Mouse (Mus musculus): Measurements from ENCODE around the gene H2al1n.
"Not testable (repeated sequence)": the region's sequence is repeated elsewhere in the genome, so short reads cannot be mapped to it uniquely, and the experiment has no call there.

H2al1n gene

DNA sequence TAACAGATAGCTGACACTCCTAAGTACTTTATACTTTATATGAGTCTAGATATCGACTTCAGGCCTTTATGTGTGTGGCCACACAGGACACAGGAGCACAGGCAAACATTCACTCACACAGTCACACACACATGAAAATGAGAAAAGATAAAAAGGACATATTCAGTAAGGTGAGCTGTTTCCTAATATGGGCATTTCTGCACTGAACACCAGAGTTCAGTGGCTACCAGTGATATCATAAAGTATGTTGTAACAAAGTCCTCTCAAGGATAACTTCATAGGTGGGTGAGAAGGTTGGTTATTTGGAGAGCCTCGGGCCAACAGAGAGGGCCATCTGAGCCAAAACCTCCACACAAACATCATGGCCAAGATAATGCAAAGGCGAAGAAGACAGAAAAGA lies at the start of gene H2al1n:
Gene H2al1n (plus strand): TSS at position 301 of the 400 bp plus-strand sequence.
- not testable (repeated sequence) for DNase-seq

GRCm38 (mm10) chrX:14199284-14199683 lies 11.7 kb upstream of the H2al1n start:
- peak; percentile 4 for DNase-seq

DNA sequence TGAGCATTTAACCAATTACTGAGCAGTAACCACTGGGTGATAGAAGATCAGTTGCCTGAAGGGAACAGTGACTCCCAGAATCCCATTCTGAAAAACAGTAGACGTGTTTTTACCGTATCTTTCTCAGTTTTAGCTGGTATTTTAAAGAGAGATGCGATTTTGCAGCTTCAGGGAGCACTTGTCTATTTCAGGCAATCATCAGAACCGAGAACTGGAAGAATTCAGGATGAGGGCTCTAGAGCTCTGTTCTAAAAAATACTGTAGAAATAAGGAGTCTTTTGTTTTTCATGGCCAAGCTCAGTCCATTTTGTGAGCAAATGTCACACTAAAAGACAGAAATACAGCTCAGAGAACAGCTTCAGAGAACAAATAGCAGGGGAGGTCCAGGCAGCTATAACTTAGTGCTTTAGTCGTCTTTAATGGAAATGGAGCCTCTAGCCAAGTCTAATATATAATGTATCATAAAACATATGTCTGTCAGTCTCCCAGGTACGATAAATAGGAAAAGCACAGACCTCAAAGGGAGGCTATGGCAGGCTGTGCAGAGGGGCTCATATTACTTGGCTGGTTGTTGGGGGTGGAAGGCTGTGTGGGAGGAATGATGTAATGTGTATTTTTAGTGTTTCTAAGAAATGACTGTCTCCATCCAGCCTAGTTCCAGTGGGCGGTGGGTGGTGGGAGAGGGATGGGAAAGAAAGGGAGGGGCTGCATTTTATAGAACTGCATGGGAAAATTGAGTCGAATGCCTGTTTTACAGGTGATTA lies 4.7 kb upstream of the H2al1n start:
- DNase-seq = no peak

- DNase-seq = no peak
These were observed 18.3 kb downstream of the H2al1n start for GRCm38 (mm10) chrX:14229218-14229617.

DNA sequence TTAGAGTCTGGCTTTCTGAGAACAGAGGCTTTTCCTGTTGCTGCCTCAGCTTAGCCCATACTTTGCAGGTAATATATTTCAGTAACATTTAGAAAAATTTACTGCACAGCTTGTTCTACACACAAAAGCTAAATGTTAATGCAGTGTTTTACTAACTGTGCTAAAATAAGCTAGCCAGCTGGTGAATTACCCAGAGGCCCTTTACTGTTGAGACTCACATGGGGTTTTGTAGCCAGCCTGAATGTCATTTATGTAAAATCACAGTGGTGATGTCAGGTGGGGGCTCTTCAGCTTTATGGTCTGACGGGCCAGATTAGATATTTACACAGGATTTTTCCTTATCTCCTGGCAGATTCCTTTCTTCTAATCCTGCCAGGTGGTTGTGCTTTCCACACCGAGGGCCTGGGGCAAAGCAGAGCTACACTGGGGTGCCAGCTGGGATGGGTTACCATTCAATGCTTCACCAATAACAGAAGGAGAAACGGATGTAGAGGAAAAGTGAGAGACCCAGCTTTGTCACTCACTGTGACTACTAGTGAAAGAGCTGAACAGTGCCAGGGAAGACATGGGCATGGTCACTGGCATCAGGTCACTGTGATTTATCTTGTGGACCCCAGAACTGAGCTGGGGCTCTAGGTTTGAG lies 48.8 kb downstream of the H2al1n start:
- DNase-seq = no peak
